Mouse (Mus musculus): ENCODE measurements around the gene Zfp536. TPM values are rescaled to one million over a fixed set of nuclear protein-coding genes. Genes with fewer than 3 reads are reported as not detected.

The Zfp536 gene
- polyA plus RNA-seq, 1 experiment, result not detected

DNA sequence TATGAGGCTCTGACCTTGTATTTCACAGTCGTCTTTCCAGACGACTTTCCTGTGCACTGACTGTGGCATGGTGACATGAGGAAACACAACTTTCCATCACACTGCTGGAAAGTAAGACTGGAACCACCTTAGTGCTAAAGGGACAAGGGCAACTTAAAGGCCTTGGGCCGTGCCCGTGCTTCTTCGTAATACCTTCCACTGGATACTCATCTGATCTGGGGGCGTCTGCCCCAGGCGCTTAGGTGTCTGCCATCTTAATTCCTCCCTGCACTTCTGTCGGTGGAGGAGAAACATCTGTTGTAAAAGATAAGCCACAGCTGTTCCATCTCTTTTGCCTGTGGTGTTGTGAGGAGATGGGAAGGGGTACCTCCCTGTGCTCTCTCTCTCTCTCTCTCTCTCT lies 299.2 kb downstream of the Zfp536 start:
- Histone ChIP-seq H3ac (ENCODE audit: control insufficient read depth, insufficient read length, low read depth) (no peak overlapping the region), H3K79me3 (ENCODE audit: low read depth) (no peaks in the 10 kb centered on the region), H3K36me3 (ENCODE audit: control insufficient read depth, insufficient read depth) (no peaks in the 10 kb centered on the region), H3K79me2 (ENCODE audit: control insufficient read depth, insufficient read depth) (no peaks in the 10 kb centered on the region), H3K4me3 (ENCODE audit: insufficient read depth, poor library complexity, severe bottlenecking) (no peak overlapping the region), H3K27me3 (ENCODE audit: control insufficient read depth, insufficient read depth, insufficient read length) (no peaks in the 10 kb centered on the region)
- TF ChIP-seq MYOD1 (IDR thresholded peaks at IDR 0.05; ENCODE audit: control insufficient read depth, insufficient read length, low read depth) (no peak), CTCF (IDR thresholded peaks at IDR 0.05; ENCODE audit: control insufficient read depth, insufficient read depth, insufficient read length) (no peak), CEBPB (IDR thresholded peaks at IDR 0.05; ENCODE audit: low read depth) (no peak), FOSL1 (IDR thresholded peaks at IDR 0.05; ENCODE audit: insufficient read depth, low read length, poor library complexity, severe bottlenecking) (no peak), MYOG (IDR thresholded peaks at IDR 0.05; ENCODE audit: control insufficient read depth, extremely low read depth, insufficient read length) (no peak), MAX (IDR thresholded peaks at IDR 0.05) (no peak)

DNA sequence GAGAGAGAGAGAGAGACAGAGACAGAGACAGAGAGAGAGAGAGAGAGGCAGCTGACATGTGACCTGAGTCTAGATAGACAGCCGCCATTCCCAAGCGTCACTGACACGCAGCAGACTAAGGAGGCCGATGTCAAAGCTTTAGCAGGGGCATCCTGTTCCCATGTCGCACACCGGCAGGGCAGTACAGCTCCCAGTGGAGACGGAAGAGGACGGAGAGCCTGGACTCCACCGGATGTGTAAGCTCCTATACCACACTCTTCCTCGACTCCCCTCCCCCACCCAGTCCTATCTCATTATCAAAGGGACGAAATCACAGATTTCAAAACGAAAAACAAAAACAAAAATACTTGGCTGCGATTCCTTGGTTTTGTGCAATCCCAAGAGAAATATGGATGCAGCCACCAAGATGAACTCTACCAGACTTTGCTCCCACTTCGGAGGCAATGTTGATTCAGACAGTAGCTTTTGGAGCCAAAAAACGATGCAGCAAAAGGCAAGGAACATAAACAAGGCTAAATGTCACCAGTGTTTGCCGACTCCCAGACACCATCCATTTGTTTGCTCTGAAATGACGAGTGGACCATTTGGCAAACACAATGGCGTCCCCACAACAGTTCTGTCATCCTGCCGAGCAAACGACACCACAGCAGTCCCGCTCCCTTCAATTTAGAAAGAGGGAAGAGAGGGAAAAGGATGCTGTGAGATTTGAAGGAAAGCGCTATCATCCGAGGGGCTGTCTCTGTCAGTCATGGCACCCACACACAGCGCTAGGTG lies 299.9 kb downstream of the Zfp536 start:
- H3K4me3 ChIP-seq (ENCODE audit: insufficient read depth, poor library complexity, severe bottlenecking), result no peak overlapping the region
- TF ChIP-seq USF1 (IDR thresholded peaks at IDR 0.05; ENCODE audit: low read depth) (no peak), MAX (IDR thresholded peaks at IDR 0.05) (no peak), CEBPB (IDR thresholded peaks at IDR 0.05; ENCODE audit: low read depth) (no peak), MYOD1 (IDR thresholded peaks at IDR 0.05; ENCODE audit: control insufficient read depth, insufficient read length, low read depth) (no peak), CTCF (IDR thresholded peaks at IDR 0.05; ENCODE audit: control insufficient read depth, insufficient read depth, insufficient read length) (no peak), MYOG (IDR thresholded peaks at IDR 0.05; ENCODE audit: control insufficient read depth, extremely low read depth, insufficient read length) (no peak), FOSL1 (IDR thresholded peaks at IDR 0.05; ENCODE audit: insufficient read depth, low read length, poor library complexity, severe bottlenecking) (no peak)
- no peaks in the 10 kb centered on the region for H3K27me3 ChIP-seq (ENCODE audit: control insufficient read depth, insufficient read depth, insufficient read length)
- no peaks in the 10 kb centered on the region for H3K36me3 ChIP-seq (ENCODE audit: control insufficient read depth, insufficient read depth)
- H3K79me2 ChIP-seq (ENCODE audit: control insufficient read depth, insufficient read depth), result no peaks in the 10 kb centered on the region
- no peak overlapping the region for H3ac ChIP-seq (ENCODE audit: control insufficient read depth, insufficient read length, low read depth)
- no peaks in the 10 kb centered on the region for H3K79me3 ChIP-seq (ENCODE audit: low read depth)

DNA sequence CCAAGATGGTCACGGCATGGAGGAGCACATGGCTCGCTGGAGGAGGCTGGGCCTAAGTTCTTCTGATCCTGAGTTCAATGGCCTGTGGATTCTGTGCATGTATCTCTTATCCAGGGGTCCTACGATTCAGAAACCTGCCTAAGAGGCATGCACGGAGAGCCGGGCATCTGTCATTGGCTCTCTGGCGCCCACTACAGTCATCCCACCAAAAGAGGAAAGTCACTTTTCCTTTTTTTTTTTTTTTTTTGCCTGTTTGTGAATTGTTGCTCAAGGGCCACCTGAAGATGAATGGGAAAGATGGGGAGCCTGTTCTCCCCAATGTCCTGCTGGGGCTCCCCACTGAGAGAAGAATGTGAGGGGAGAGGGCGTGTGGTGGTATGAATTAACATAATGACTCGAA lies 301.7 kb downstream of the Zfp536 start:
- no peaks in the 10 kb centered on the region for H3K79me3 ChIP-seq (ENCODE audit: low read depth)
- no peak overlapping the region for H3K4me3 ChIP-seq (ENCODE audit: insufficient read depth, poor library complexity, severe bottlenecking)
- H3K27me3 ChIP-seq (ENCODE audit: control insufficient read depth, insufficient read depth, insufficient read length), result no peaks in the 10 kb centered on the region
- no peak for TF ChIP-seq MYOG (IDR thresholded peaks at IDR 0.05; ENCODE audit: control insufficient read depth, extremely low read depth, insufficient read length)
- no peak for TF ChIP-seq USF1 (IDR thresholded peaks at IDR 0.05; ENCODE audit: low read depth)
- TF ChIP-seq MAX (IDR thresholded peaks at IDR 0.05), result no peak
- no peak for TF ChIP-seq CTCF (IDR thresholded peaks at IDR 0.05; ENCODE audit: control insufficient read depth, insufficient read depth, insufficient read length)
- TF ChIP-seq MYOD1 (IDR thresholded peaks at IDR 0.05; ENCODE audit: control insufficient read depth, insufficient read length, low read depth), result no peak
- TF ChIP-seq CEBPB (IDR thresholded peaks at IDR 0.05; ENCODE audit: low read depth), result no peak
- TF ChIP-seq FOSL1 (IDR thresholded peaks at IDR 0.05; ENCODE audit: insufficient read depth, low read length, poor library complexity, severe bottlenecking), result no peak
- H3ac ChIP-seq (ENCODE audit: control insufficient read depth, insufficient read length, low read depth), result no peak overlapping the region
- H3K79me2 ChIP-seq (ENCODE audit: control insufficient read depth, insufficient read depth), result no peaks in the 10 kb centered on the region
- H3K36me3 ChIP-seq (ENCODE audit: control insufficient read depth, insufficient read depth), result no peaks in the 10 kb centered on the region

DNA sequence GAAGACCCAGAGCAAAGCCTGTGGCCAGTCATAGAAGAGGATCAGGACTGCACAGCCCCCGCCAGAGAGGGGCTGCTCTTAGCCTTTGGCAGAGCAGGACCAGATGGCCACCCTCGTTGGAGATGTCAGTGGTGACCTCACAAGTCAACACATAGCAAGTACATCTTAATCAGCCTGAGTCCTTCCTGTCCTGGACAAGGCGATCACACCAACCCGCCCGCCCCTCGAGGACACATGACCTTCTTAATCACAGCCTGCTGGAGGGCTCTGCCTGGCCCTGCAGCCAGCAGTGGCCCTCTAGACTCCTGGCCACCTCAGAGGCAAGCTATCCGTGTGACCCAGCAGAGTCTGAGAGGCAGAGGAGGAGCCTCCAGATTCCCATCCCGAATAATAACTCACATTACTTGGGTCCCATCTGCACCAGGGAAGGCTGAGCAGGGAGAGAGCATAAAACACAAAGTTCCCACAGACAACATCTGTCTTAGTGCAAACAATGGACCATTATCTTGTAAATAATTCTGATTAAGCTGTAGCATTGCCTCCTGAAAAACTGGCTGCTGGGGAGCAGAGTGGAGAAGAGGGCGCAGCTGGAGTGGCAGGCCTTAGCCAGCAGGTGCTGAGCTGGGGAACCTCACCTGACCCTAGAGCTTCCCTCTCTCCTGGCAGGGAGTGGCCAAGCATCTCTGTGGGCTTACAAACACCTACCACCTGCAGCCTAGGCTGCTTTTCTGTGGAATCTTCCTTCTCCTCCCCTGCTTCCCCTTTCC lies 306.8 kb downstream of the Zfp536 start:
- no peaks in the 10 kb centered on the region for H3K79me3 ChIP-seq (ENCODE audit: low read depth)
- H3ac ChIP-seq (ENCODE audit: control insufficient read depth, insufficient read length, low read depth), result no peak overlapping the region
- H3K36me3 ChIP-seq (ENCODE audit: control insufficient read depth, insufficient read depth), result no peaks in the 10 kb centered on the region
- H3K27me3 ChIP-seq (ENCODE audit: control insufficient read depth, insufficient read depth, insufficient read length), result no peaks in the 10 kb centered on the region
- H3K4me3 ChIP-seq (ENCODE audit: insufficient read depth, poor library complexity, severe bottlenecking), result no peak overlapping the region
- H3K79me2 ChIP-seq (ENCODE audit: control insufficient read depth, insufficient read depth), result no peaks in the 10 kb centered on the region
- TF ChIP-seq FOSL1 (IDR thresholded peaks at IDR 0.05; ENCODE audit: insufficient read depth, low read length, poor library complexity, severe bottlenecking), result no peak
- no peak for TF ChIP-seq MAX (IDR thresholded peaks at IDR 0.05)
- no peak for TF ChIP-seq CEBPB (IDR thresholded peaks at IDR 0.05; ENCODE audit: low read depth)
- TF ChIP-seq CTCF (IDR thresholded peaks at IDR 0.05; ENCODE audit: control insufficient read depth, insufficient read depth, insufficient read length), result no peak
- TF ChIP-seq USF1 (IDR thresholded peaks at IDR 0.05; ENCODE audit: low read depth), result no peak
- TF ChIP-seq MYOD1 (IDR thresholded peaks at IDR 0.05; ENCODE audit: control insufficient read depth, insufficient read length, low read depth), result no peak
- no peak for TF ChIP-seq MYOG (IDR thresholded peaks at IDR 0.05; ENCODE audit: control insufficient read depth, extremely low read depth, insufficient read length)

DNA sequence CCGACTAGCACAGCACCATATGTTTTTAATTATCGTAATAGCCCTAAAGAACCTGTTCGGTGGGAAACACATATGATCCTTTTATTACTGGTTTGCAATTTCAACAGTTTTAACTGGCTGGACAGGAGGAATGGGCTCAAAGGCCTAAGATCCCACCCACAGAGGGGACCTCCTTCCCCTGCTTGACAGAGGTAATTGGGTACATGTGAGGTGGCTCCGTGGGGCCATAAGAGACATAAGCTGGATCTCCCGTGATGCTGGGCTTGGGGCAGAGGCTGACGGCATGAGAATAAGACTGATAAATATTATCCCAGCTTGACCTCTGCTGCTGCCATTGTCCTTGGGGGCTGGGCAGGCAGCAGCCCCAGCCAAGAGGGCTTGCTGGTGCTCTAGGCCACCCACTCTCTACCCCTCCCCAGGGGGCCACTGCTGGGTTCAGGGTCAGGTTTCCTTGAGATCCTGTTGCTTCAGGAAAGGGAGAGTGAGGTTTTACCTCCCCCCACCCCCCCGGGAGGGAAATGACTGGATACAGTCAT lies 309.2 kb downstream of the Zfp536 start:
- Histone ChIP-seq H3K79me2 (ENCODE audit: control insufficient read depth, insufficient read depth) (no peaks in the 10 kb centered on the region), H3ac (ENCODE audit: control insufficient read depth, insufficient read length, low read depth) (no peak overlapping the region), H3K36me3 (ENCODE audit: control insufficient read depth, insufficient read depth) (no peaks in the 10 kb centered on the region), H3K27me3 (ENCODE audit: control insufficient read depth, insufficient read depth, insufficient read length) (no peaks in the 10 kb centered on the region), H3K79me3 (ENCODE audit: low read depth) (no peaks in the 10 kb centered on the region), H3K4me3 (ENCODE audit: insufficient read depth, poor library complexity, severe bottlenecking) (no peak overlapping the region)
- TF ChIP-seq MYOD1 (IDR thresholded peaks at IDR 0.05; ENCODE audit: control insufficient read depth, insufficient read length, low read depth) (no peak), MAX (IDR thresholded peaks at IDR 0.05) (no peak), CTCF (IDR thresholded peaks at IDR 0.05; ENCODE audit: control insufficient read depth, insufficient read depth, insufficient read length) (no peak), CEBPB (IDR thresholded peaks at IDR 0.05; ENCODE audit: low read depth) (no peak), USF1 (IDR thresholded peaks at IDR 0.05; ENCODE audit: low read depth) (no peak), MYOG (IDR thresholded peaks at IDR 0.05; ENCODE audit: control insufficient read depth, extremely low read depth, insufficient read length) (no peak), FOSL1 (IDR thresholded peaks at IDR 0.05; ENCODE audit: insufficient read depth, low read length, poor library complexity, severe bottlenecking) (no peak)

All from C2C12 (cell line).